Mouse (Mus musculus): Measurements from ENCODE around the gene Wfdc8. TPM values are rescaled to one million over a fixed set of nuclear protein-coding genes. Genes with fewer than 3 reads are reported as not detected.

Wfdc8 gene
- not detected for polyA plus RNA-seq (2014; fragmentation: Illumina TruSeq; extraction: RNeasy Lipid Tissue Mini Kit (QIAGEN cat#74804); ENCODE audit: low read depth, low replicate concordance)

DNA sequence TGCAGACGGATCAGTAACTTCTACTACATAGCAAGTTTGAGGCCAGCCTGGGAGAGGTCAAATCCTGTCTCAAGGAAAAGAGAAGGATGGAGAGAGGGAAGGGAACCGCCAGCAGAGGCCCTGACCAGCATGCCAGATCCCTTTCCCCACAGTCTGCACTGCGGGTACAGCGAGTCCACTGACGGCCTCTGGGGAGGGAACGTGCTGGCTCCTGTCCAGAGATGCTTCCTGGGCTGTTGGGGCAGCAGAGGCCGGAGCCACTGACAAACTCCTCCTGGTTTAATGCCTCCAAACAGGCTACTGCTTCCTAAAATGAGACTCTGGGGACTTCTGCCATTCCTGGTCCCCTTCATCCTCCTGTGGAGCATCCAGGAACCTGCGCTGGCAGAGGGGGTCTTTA, at the start of gene Wfdc8, which contains the start of gene Wfdc6b:
Gene Wfdc8, minus strand, starts transcription at position 156 of the 400 bp plus-strand sequence.
Gene Wfdc6b, plus strand, starts transcription at position 52 of the 400 bp plus-strand sequence.

DNA sequence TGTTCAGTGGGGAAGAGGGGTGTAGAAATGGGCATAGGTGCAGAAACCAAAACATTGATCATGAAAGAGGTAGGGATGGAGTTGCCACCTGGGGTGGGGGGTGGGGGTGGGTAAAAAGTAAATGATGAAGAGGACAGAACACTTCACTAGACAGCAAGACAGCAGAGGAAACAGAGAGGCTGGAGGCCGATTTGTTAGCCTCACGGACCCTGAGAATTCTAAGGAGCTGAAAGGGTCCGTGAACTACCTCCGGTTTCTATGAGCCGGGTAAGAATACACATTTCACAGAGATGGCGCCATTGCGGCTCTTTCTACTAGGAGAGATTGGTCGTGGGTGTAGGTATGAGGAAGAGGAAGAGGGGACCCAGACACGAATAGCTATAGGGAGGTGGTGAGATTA, 43.1 kb upstream of the Wfdc8 start, which contains the start of gene Wfdc9:
Gene Wfdc9, minus strand, starts transcription at position 101 of the 400 bp plus-strand sequence.

DNA sequence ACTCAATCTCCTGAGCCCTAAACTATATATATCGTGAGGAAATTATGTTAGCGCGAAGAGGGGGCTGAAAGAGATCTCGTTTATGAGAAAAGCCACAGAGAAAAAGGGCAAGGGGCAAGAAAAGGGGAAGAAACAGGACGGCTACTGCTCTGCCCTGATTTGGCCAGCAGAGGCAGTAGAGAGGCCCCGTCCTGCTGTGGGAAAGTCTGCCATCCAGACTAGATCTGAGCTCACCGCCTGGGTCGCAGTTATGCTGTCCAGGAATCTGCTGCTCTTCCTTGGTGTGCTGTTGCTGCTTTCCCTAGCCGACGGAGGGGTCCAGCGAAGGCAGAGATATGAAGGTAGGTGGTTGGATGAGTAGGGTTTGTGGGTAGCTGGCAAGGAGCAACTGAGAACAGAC, 42.4 kb upstream of the Wfdc8 start, which contains the start of gene Wfdc10:
Gene Wfdc10, plus strand, starts transcription at position 189 of the 400 bp plus-strand sequence.

DNA sequence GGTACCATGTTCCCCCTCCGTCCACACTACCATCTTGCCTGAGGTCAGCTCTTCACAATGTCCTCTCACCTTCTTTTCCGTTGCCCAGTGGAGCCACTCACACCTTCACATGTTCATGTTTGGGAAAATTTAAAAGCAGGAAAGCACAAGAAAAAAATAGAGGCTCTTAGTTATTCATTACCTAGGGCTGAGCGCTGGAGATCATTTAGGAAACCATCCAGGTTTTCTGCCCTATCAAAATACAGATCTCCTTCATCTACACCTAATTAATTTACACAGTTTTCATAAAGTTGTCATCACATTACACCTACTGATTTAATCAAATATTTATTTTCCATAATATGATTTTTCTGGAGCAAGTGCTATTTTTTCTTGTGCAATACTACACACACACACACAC, 25.3 kb upstream of the Wfdc8 start, which contains the start of gene Wfdc16:
Gene Wfdc16, minus strand, starts transcription at position 101 of the 400 bp plus-strand sequence.

DNA sequence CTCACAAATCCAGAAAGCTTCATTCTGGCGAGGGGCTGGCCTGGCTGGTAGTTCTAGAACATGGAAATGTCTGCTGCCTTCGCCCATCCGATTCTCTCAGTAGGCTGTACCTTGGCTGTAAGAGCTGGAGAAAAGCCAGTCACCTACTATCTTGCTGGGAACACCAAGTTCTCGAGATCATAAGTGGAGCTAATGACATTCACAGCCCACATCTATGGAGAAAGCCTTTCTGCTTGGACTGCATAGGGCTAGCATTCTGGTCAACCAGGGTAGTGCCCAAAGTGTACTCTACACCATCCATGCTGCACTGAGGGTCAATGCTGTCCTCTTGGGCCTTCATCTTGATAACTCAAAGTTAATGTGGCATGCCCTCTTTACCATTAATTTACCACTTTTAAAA, 19.9 kb downstream of the Wfdc8 start, which contains the start of gene Eppin:
Gene Eppin, minus strand, starts transcription at position 101 of the 400 bp plus-strand sequence.

DNA sequence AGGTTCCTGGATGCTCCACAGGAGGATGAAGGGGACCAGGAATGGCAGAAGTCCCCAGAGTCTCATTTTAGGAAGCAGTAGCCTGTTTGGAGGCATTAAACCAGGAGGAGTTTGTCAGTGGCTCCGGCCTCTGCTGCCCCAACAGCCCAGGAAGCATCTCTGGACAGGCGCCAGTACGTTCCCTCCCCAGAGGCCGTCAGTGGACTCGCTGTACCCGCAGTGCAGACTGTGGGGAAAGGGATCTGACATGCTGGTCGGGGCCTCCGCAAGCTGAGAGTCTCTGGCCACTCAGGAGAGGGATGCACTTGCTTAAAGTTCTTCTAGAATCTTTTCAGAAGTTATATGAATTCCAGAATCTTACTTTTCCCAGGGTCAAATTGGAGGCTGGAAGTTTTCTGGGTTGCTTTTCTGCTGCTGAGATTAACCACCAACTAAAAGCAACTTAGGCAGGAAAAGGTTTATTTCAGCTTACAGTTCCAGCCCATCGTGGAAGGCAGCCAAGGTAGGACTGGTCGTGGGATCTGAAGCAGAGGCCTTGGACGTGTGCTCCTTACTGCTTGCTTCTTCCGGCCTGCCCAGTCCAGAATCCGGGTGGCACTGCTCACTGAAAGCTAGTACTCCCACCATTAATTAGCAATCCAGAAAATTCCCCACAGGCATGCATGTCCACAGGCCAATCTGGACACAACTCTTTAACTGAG, 28.3 kb downstream of the Wfdc8 start, which contains the start of gene Wfdc6a:
Gene Wfdc6a, minus strand, starts transcription at position 423 of the 701 bp plus-strand sequence.

DNA sequence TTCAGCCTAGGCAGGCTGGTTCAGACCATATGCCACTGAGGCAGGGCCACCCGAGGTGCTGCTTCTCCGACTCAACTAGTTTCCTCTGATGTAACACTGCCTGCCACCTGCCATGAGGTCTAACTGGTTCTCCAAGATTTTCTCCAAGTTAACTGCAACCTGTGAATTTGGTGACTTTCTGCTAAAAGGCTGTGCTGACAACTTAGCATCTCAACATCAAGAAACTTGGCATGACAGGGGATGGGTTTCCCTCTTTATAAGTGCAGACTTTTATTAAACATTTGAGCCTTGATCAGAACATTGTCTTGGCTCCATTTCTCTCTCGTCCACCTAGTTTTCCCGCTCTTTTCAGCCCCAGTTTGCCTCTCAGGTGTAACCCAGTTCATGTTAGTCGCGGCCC, 40.1 kb downstream of the Wfdc8 start, which contains the start of gene Spint3:
Gene Spint3, minus strand, starts transcription at position 101 of the 400 bp plus-strand sequence.

DNA sequence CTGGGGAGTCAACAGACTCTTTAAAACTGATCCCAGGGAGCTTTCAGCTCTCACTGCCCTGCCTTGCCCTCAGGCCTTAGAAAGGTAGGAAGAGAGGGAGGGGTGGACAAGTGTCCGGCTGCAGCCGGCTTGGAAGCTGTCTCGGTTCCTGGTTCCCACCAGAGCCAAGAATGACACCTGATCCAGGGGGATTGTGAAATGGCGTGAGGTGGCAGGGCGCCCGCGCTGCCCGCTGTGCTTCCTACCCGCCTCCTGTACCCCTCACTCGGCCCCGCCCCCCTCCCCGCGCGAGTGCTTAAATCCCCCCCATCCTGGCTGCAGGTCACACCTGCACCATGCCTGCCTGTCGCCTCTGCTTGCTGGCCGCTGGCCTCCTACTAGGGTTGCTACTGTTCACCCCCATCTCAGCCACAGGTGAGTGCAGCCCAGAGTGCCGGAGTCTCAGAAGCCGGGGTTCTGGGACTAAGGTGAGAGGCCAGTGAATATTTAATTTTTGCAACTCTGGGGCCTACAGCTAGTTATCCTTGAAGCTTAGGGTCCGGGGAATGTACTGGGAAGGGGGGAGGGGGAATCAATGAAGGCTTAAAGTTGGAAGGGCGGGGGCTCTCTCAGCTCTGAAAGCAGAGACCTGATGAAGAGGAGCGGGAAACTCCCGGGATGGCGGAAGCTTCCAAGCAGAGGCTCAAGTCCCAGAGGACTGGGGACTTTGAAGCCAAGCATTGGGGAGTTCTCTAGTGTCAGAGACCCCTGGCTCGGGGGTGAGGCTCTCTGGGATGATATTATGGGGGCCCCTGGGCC, 50.8 kb downstream of the Wfdc8 start, which contains the start of gene Wfdc2:
Gene Wfdc2, plus strand, starts transcription at position 23 of the 798 bp plus-strand sequence.

Other genes with a start within 250 kb of the Wfdc8 start
- gene Slpi, start 224.5 kb downstream of the Wfdc8 start, polyA plus RNA-seq (2014; fragmentation: Illumina TruSeq; extraction: RNeasy Lipid Tissue Mini Kit (QIAGEN cat#74804); ENCODE audit: low read depth, low replicate concordance), result 0.66 TPM
- not detected for gene Rbpjl, start 210.5 kb downstream of the Wfdc8 start, polyA plus RNA-seq (2014; fragmentation: Illumina TruSeq; extraction: RNeasy Lipid Tissue Mini Kit (QIAGEN cat#74804); ENCODE audit: low read depth, low replicate concordance)
- not detected for gene Matn4, start 208.5 kb downstream of the Wfdc8 start, polyA plus RNA-seq (2014; fragmentation: Illumina TruSeq; extraction: RNeasy Lipid Tissue Mini Kit (QIAGEN cat#74804); ENCODE audit: low read depth, low replicate concordance)
- gene Sdc4, start 169.7 kb downstream of the Wfdc8 start, polyA plus RNA-seq (2014; fragmentation: Illumina TruSeq; extraction: RNeasy Lipid Tissue Mini Kit (QIAGEN cat#74804); ENCODE audit: low read depth, low replicate concordance), result 223 TPM
- 7.8 TPM for gene Sys1, start 156.7 kb downstream of the Wfdc8 start, polyA plus RNA-seq (2014; fragmentation: Illumina TruSeq; extraction: RNeasy Lipid Tissue Mini Kit (QIAGEN cat#74804); ENCODE audit: low read depth, low replicate concordance)
- gene Gm20458, start 152.7 kb downstream of the Wfdc8 start, polyA plus RNA-seq (2014; fragmentation: Illumina TruSeq; extraction: RNeasy Lipid Tissue Mini Kit (QIAGEN cat#74804); ENCODE audit: low read depth, low replicate concordance), result not detected
- not detected for gene Trp53tg5, start 139.9 kb downstream of the Wfdc8 start, polyA plus RNA-seq (2014; fragmentation: Illumina TruSeq; extraction: RNeasy Lipid Tissue Mini Kit (QIAGEN cat#74804); ENCODE audit: low read depth, low replicate concordance)
- gene Dbndd2, start 127.5 kb downstream of the Wfdc8 start, polyA plus RNA-seq (2014; fragmentation: Illumina TruSeq; extraction: RNeasy Lipid Tissue Mini Kit (QIAGEN cat#74804); ENCODE audit: low read depth, low replicate concordance), result 2.1 TPM
- gene Pigt, start 116.1 kb downstream of the Wfdc8 start, polyA plus RNA-seq (2014; fragmentation: Illumina TruSeq; extraction: RNeasy Lipid Tissue Mini Kit (QIAGEN cat#74804); ENCODE audit: low read depth, low replicate concordance), result 7.5 TPM
- not detected for gene Wfdc2, start 51.2 kb downstream of the Wfdc8 start, polyA plus RNA-seq (2014; fragmentation: Illumina TruSeq; extraction: RNeasy Lipid Tissue Mini Kit (QIAGEN cat#74804); ENCODE audit: low read depth, low replicate concordance)
- gene Spint3, start 40.2 kb downstream of the Wfdc8 start, polyA plus RNA-seq (2014; fragmentation: Illumina TruSeq; extraction: RNeasy Lipid Tissue Mini Kit (QIAGEN cat#74804); ENCODE audit: low read depth, low replicate concordance), result not detected
- gene Wfdc6a, start 28.2 kb downstream of the Wfdc8 start, polyA plus RNA-seq (2014; fragmentation: Illumina TruSeq; extraction: RNeasy Lipid Tissue Mini Kit (QIAGEN cat#74804); ENCODE audit: low read depth, low replicate concordance), result not detected
- gene Eppin, start 20.0 kb downstream of the Wfdc8 start, polyA plus RNA-seq (2014; fragmentation: Illumina TruSeq; extraction: RNeasy Lipid Tissue Mini Kit (QIAGEN cat#74804); ENCODE audit: low read depth, low replicate concordance), result not detected
- gene Wfdc6b, start 104 bp downstream of the Wfdc8 start, polyA plus RNA-seq (2014; fragmentation: Illumina TruSeq; extraction: RNeasy Lipid Tissue Mini Kit (QIAGEN cat#74804); ENCODE audit: low read depth, low replicate concordance), result not detected
- 0.37 TPM for gene Wfdc16, start 25.2 kb upstream of the Wfdc8 start, polyA plus RNA-seq (2014; fragmentation: Illumina TruSeq; extraction: RNeasy Lipid Tissue Mini Kit (QIAGEN cat#74804); ENCODE audit: low read depth, low replicate concordance)
- not detected for gene Wfdc10, start 42.4 kb upstream of the Wfdc8 start, polyA plus RNA-seq (2014; fragmentation: Illumina TruSeq; extraction: RNeasy Lipid Tissue Mini Kit (QIAGEN cat#74804); ENCODE audit: low read depth, low replicate concordance)
- not detected for gene Wfdc9, start 43.0 kb upstream of the Wfdc8 start, polyA plus RNA-seq (2014; fragmentation: Illumina TruSeq; extraction: RNeasy Lipid Tissue Mini Kit (QIAGEN cat#74804); ENCODE audit: low read depth, low replicate concordance)
- gene Wfdc11, start 60.5 kb upstream of the Wfdc8 start, polyA plus RNA-seq (2014; fragmentation: Illumina TruSeq; extraction: RNeasy Lipid Tissue Mini Kit (QIAGEN cat#74804); ENCODE audit: low read depth, low replicate concordance), result not detected
- gene Wfdc13, start 71.5 kb upstream of the Wfdc8 start, polyA plus RNA-seq (2014; fragmentation: Illumina TruSeq; extraction: RNeasy Lipid Tissue Mini Kit (QIAGEN cat#74804); ENCODE audit: low read depth, low replicate concordance), result not detected
- gene Spint4, start 84.9 kb upstream of the Wfdc8 start, polyA plus RNA-seq (2014; fragmentation: Illumina TruSeq; extraction: RNeasy Lipid Tissue Mini Kit (QIAGEN cat#74804); ENCODE audit: low read depth, low replicate concordance), result not detected
- gene Spint5, start 101.7 kb upstream of the Wfdc8 start, polyA plus RNA-seq (2014; fragmentation: Illumina TruSeq; extraction: RNeasy Lipid Tissue Mini Kit (QIAGEN cat#74804); ENCODE audit: low read depth, low replicate concordance), result not detected
- not detected for gene Wfdc3, start 132.3 kb upstream of the Wfdc8 start, polyA plus RNA-seq (2014; fragmentation: Illumina TruSeq; extraction: RNeasy Lipid Tissue Mini Kit (QIAGEN cat#74804); ENCODE audit: low read depth, low replicate concordance)
- 1.6 TPM for gene Dnttip1, start 132.4 kb upstream of the Wfdc8 start, polyA plus RNA-seq (2014; fragmentation: Illumina TruSeq; extraction: RNeasy Lipid Tissue Mini Kit (QIAGEN cat#74804); ENCODE audit: low read depth, low replicate concordance)
- not detected for gene Ube2c, start 156.3 kb upstream of the Wfdc8 start, polyA plus RNA-seq (2014; fragmentation: Illumina TruSeq; extraction: RNeasy Lipid Tissue Mini Kit (QIAGEN cat#74804); ENCODE audit: low read depth, low replicate concordance)
- not detected for gene Tnnc2, start 166.3 kb upstream of the Wfdc8 start, polyA plus RNA-seq (2014; fragmentation: Illumina TruSeq; extraction: RNeasy Lipid Tissue Mini Kit (QIAGEN cat#74804); ENCODE audit: low read depth, low replicate concordance)
- gene Snx21, start 172.2 kb upstream of the Wfdc8 start, polyA plus RNA-seq (2014; fragmentation: Illumina TruSeq; extraction: RNeasy Lipid Tissue Mini Kit (QIAGEN cat#74804); ENCODE audit: low read depth, low replicate concordance), result 1.1 TPM
- gene Acot8, start 191.3 kb upstream of the Wfdc8 start, polyA plus RNA-seq (2014; fragmentation: Illumina TruSeq; extraction: RNeasy Lipid Tissue Mini Kit (QIAGEN cat#74804); ENCODE audit: low read depth, low replicate concordance), result 0.93 TPM
- 0.90 TPM for gene Zswim3, start 191.5 kb upstream of the Wfdc8 start, polyA plus RNA-seq (2014; fragmentation: Illumina TruSeq; extraction: RNeasy Lipid Tissue Mini Kit (QIAGEN cat#74804); ENCODE audit: low read depth, low replicate concordance)
- 0.95 TPM for gene Zswim1, start 209.1 kb upstream of the Wfdc8 start, polyA plus RNA-seq (2014; fragmentation: Illumina TruSeq; extraction: RNeasy Lipid Tissue Mini Kit (QIAGEN cat#74804); ENCODE audit: low read depth, low replicate concordance)
- not detected for gene Spata25, start 214.9 kb upstream of the Wfdc8 start, polyA plus RNA-seq (2014; fragmentation: Illumina TruSeq; extraction: RNeasy Lipid Tissue Mini Kit (QIAGEN cat#74804); ENCODE audit: low read depth, low replicate concordance)
- 46.3 TPM for gene Ctsa, start 219.2 kb upstream of the Wfdc8 start, polyA plus RNA-seq (2014; fragmentation: Illumina TruSeq; extraction: RNeasy Lipid Tissue Mini Kit (QIAGEN cat#74804); ENCODE audit: low read depth, low replicate concordance)
- not detected for gene Neurl2, start 219.8 kb upstream of the Wfdc8 start, polyA plus RNA-seq (2014; fragmentation: Illumina TruSeq; extraction: RNeasy Lipid Tissue Mini Kit (QIAGEN cat#74804); ENCODE audit: low read depth, low replicate concordance)
- gene Pltp, start 244.1 kb upstream of the Wfdc8 start, polyA plus RNA-seq (2014; fragmentation: Illumina TruSeq; extraction: RNeasy Lipid Tissue Mini Kit (QIAGEN cat#74804); ENCODE audit: low read depth, low replicate concordance), result 3.6 TPM

All from liver, adult 10 weeks (tissue).